Mouse (Mus musculus): ENCODE measurements around the gene Col1a2.

GRCm38 (mm10) chr6:4504603-4505131 lies at the start of gene Col1a2:
- no peak for TF ChIP-seq EP300 (IDR thresholded peaks at IDR 0.05; ENCODE audit: low read depth)
- no peak for TF ChIP-seq CTCF (IDR thresholded peaks at IDR 0.05; ENCODE audit: low read depth)

All from liver, postnatal 0 days (tissue).